In the genomic region with DNA sequence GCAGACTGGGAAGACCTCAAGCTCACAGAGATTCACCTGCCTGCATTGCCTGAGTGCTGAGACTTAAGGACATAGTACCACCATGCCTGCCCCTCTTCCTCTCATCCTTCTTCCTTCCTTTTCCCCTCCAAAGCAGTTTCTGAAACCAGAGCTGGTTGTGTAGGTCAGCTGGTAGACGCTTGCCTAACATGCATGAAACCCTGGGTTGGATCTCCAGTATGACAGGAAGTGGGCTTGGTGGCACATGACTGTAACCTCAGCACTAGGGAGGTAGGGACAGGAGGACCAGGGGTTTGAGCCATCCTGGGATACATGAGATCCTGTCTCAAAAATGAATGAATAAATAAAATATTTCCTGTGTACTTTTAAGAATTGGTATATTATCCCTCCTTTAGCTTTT, we compare ENCODE assay signal across 19 mouse cellular contexts. TPM values are rescaled to one million over a fixed set of nuclear protein-coding genes. Genes with fewer than 3 reads are reported as not detected.
DNase-seq lines count a peak whose midpoint lies in the region; ATAC-seq and TF ChIP-seq lines count a peak whose summit lies in the region.
"Had no signal": no experiment of that assay in that cellular context is flagged by ENCODE, and none has a peak within 500 bp of the region (broad histone marks: within the 10 kb centered on the region; RNA-seq: fewer than 3 reads in every experiment).

No protein-coding gene starts in this region.

- no peaks in the 10 kb centered on the region for H3K9me3 ChIP-seq in liver, embryonic 16.5 days (replicated peaks; ENCODE audit: control insufficient read depth, low read length)
- no peaks in the 10 kb centered on the region for H3K9me3 ChIP-seq in liver, postnatal 0 days (ENCODE audit: low read length)
- no peaks in the 10 kb centered on the region for H3K9me3 ChIP-seq in stomach, postnatal 0 days (ENCODE audit: control insufficient read depth, low read length)
- H3K9me3 ChIP-seq: embryonic facial prominence, embryonic 12.5 days; forebrain, embryonic 15.5 days; heart, embryonic 12.5 days; hindbrain, embryonic 10.5 days had no signal

- H3K36me3 ChIP-seq in liver, embryonic 16.5 days (ENCODE audit: control insufficient read depth, insufficient read depth), result no peaks in the 10 kb centered on the region
- H3K36me3 ChIP-seq in liver, postnatal 0 days (replicated peaks; ENCODE audit: insufficient read depth, low read length), result no peaks in the 10 kb centered on the region
- no peaks in the 10 kb centered on the region for H3K36me3 ChIP-seq in stomach, postnatal 0 days (ENCODE audit: control insufficient read depth, insufficient read depth, low read length)
- H3K36me3 ChIP-seq: embryonic facial prominence, embryonic 12.5 days; forebrain, embryonic 15.5 days; heart, embryonic 12.5 days; hindbrain, embryonic 10.5 days had no signal

- H3K4me3 ChIP-seq in liver, embryonic 16.5 days (ENCODE audit: low read depth, low read length), result no peak overlapping the region
- H3K4me3 ChIP-seq in bone marrow macrophage, adult 2 months (ENCODE audit: insufficient read depth, low read length), result no peak overlapping the region
- no peak overlapping the region for H3K4me3 ChIP-seq in liver, postnatal 0 days (ENCODE audit: low read depth, low read length)
- H3K4me3 ChIP-seq in stomach, postnatal 0 days (ENCODE audit: low read depth, low read length), result no peak overlapping the region
- H3K4me3 ChIP-seq: embryonic facial prominence, embryonic 12.5 days; forebrain, embryonic 15.5 days; heart, embryonic 12.5 days; hindbrain, embryonic 10.5 days had no signal

- TF ChIP-seq POLR2A in bone marrow macrophage, adult 2 months (IDR thresholded peaks at IDR 0.05; ENCODE audit: borderline replicate concordance, low read depth, low read length), result no peak

- no peaks in the 10 kb centered on the region for H3K27me3 ChIP-seq in liver, embryonic 16.5 days (ENCODE audit: control insufficient read depth, insufficient read depth, low read depth, low read length)
- H3K27me3 ChIP-seq in liver, postnatal 0 days (ENCODE audit: insufficient read depth, low read length), result no peaks in the 10 kb centered on the region
- no peaks in the 10 kb centered on the region for H3K27me3 ChIP-seq in stomach, postnatal 0 days (ENCODE audit: control insufficient read depth, insufficient read depth, low read length)
- H3K27me3 ChIP-seq: embryonic facial prominence, embryonic 12.5 days; forebrain, embryonic 15.5 days; heart, embryonic 12.5 days had no signal

- 15% methylated on average over 1 of the region's 1 CpGs for WGBS in liver, embryonic 16.5 days (ENCODE audit: insufficient replicate concordance)
- WGBS in liver, postnatal 0 days (ENCODE audit: insufficient replicate concordance), result 10% methylated on average over 1 of the region's 1 CpGs
- WGBS in stomach, postnatal 0 days, result 58% methylated on average over 1 of the region's 1 CpGs

- no peak for ATAC-seq in liver, embryonic 16.5 days (ENCODE audit: low read depth)
- no peak for ATAC-seq in liver, postnatal 0 days
- ATAC-seq in stomach, postnatal 0 days (ENCODE audit: low FRiP score, low TSS enrichment), result peak; percentile 1; the same call in 1 of the 2 replicates
- ATAC-seq: forebrain, embryonic 15.5 days had no signal

- no peak overlapping the region for H3K4me2 ChIP-seq in liver, embryonic 16.5 days (ENCODE audit: low read depth, low read length)
- no peak overlapping the region for H3K4me2 ChIP-seq in liver, postnatal 0 days (ENCODE audit: low read depth, low read length)
- H3K4me2 ChIP-seq in stomach, postnatal 0 days (replicated peaks; ENCODE audit: low read depth), result no peak overlapping the region
- H3K4me2 ChIP-seq: embryonic facial prominence, embryonic 12.5 days; forebrain, embryonic 15.5 days; heart, embryonic 12.5 days; hindbrain, embryonic 14.5 days had no signal

- H3K9ac ChIP-seq in liver, embryonic 16.5 days (ENCODE audit: low read depth, low read length), result no peak overlapping the region
- H3K9ac ChIP-seq in liver, postnatal 0 days (replicated peaks), result no peak overlapping the region
- no peak overlapping the region for H3K9ac ChIP-seq in stomach, postnatal 0 days (ENCODE audit: low read length)
- H3K9ac ChIP-seq: embryonic facial prominence, embryonic 12.5 days; forebrain, embryonic 15.5 days; heart, embryonic 12.5 days; hindbrain, embryonic 14.5 days had no signal

- no peak for DNase-seq in liver
- no peak for DNase-seq in liver, postnatal 0 days
- no peak for DNase-seq in stomach, postnatal 0 days (ENCODE audit: low spot score)
- no peak for DNase-seq in spleen, adult 18-20 months
- no peak for DNase-seq in gastrocnemius, postnatal 4 days (ENCODE audit: low spot score in 2 of 2)
- DNase-seq: adrenal gland, adult 2 months; adrenal gland, postnatal 25 days; cerebellum, adult 2 months; cerebellum, postnatal 14 days; gastrocnemius, postnatal 10 days had no signal

- no peak for TF ChIP-seq CTCF in bone marrow macrophage, adult 2 months (IDR thresholded peaks at IDR 0.05; ENCODE audit: low read depth, low read length)
- TF ChIP-seq CTCF in liver, postnatal 0 days (IDR thresholded peaks at IDR 0.05; ENCODE audit: low read depth), result no peak
- TF ChIP-seq CTCF in stomach, postnatal 0 days (IDR thresholded peaks at IDR 0.05; ENCODE audit: low read depth), result no peak

- H3K27ac ChIP-seq in liver, embryonic 16.5 days (ENCODE audit: low read length), result peak overlapping the region; percentile 5; the same call in 1 of the 2 replicates
- H3K27ac ChIP-seq in bone marrow macrophage, adult 2 months (ENCODE audit: insufficient read depth, low read depth, low read length), result peak overlapping the region; percentile 55
- peak overlapping the region; percentile 5 for H3K27ac ChIP-seq in liver, postnatal 0 days (ENCODE audit: low read depth)
- 0 out of 2 replicates have a peak overlapping the region, but pooled peaks have one; percentile 13 for H3K27ac ChIP-seq in stomach, postnatal 0 days (replicated peaks)
- H3K27ac ChIP-seq: embryonic facial prominence, embryonic 12.5 days; forebrain, embryonic 15.5 days; hindbrain, embryonic 10.5 days; hindbrain, embryonic 14.5 days had no signal

- no peak for TF ChIP-seq EP300 in liver, postnatal 0 days (IDR thresholded peaks at IDR 0.05; ENCODE audit: low read depth)
- no peak for TF ChIP-seq EP300 in stomach, postnatal 0 days (optimal IDR thresholded peaks at IDR 0.05)

- no peaks in the 10 kb centered on the region; the same call in 1 of the 2 replicates for H3K4me1 ChIP-seq in liver, embryonic 16.5 days (ENCODE audit: control insufficient read depth, low read depth, low read length)
- peaks cover 29% of the 10 kb centered on the region for H3K4me1 ChIP-seq in bone marrow macrophage, adult 2 months (ENCODE audit: control insufficient read depth, insufficient read depth, low read length)
- peaks cover 3% of the 10 kb centered on the region; the same call in 1 of the 2 replicates for H3K4me1 ChIP-seq in liver, postnatal 0 days (ENCODE audit: insufficient read depth)
- H3K4me1 ChIP-seq in stomach, postnatal 0 days (replicated peaks; ENCODE audit: control insufficient read depth, insufficient read depth), result no peaks in the 10 kb centered on the region
- H3K4me1 ChIP-seq: embryonic facial prominence, embryonic 12.5 days; heart, embryonic 12.5 days; hindbrain, embryonic 10.5 days had no signal

RNA-seq across cellular contexts. Expression of a gene that starts 32.3 kb away (rescaled TPM):
- polyA plus RNA-seq in liver, embryonic 16.5 days (2015; fragmentation: Nextera tagmentation; extraction: Ambion mirVana), result 12.2 and 14.2 TPM in 2 replicates
- polyA plus RNA-seq in bone marrow macrophage, adult 2 months (2012; ENCODE audit: insufficient read depth, insufficient read length, missing spikeins), result 45.3 and 49.3 TPM in 2 replicates
- polyA plus RNA-seq in liver, postnatal 0 days (2015; fragmentation: Nextera tagmentation; extraction: Ambion mirVana), result 14.8 and 15.0 TPM in 2 replicates
- polyA plus RNA-seq in stomach, postnatal 0 days (2015; fragmentation: Nextera tagmentation; extraction: Ambion mirVana), result 70.1 and 77.1 TPM in 2 replicates
- total RNA-seq in gastrocnemius, postnatal 4 days (2021), result 10 to 100 TPM; 63.5 to 68.6 TPM

RNA-seq across cellular contexts. Expression of a gene that starts 59.3 kb away (rescaled TPM):
- not detected in 2 replicates for polyA plus RNA-seq in liver, embryonic 16.5 days (2015; fragmentation: Nextera tagmentation; extraction: Ambion mirVana)
- polyA plus RNA-seq in bone marrow macrophage, adult 2 months (2012; ENCODE audit: insufficient read depth, insufficient read length, missing spikeins), result not detected in 2 replicates
- polyA plus RNA-seq in liver, postnatal 0 days (2015; fragmentation: Nextera tagmentation; extraction: Ambion mirVana), result not detected in 2 replicates
- polyA plus RNA-seq in stomach, postnatal 0 days (2015; fragmentation: Nextera tagmentation; extraction: Ambion mirVana), result 0.06 TPM in 1 of 2 replicates, not detected in the other
- under 1 TPM; 0.03 to 0.17 TPM for total RNA-seq in gastrocnemius, postnatal 4 days (2021)
- polyA plus RNA-seq: embryonic facial prominence, embryonic 12.5 days; forebrain, embryonic 11.5 days; forebrain, embryonic 15.5 days; heart, embryonic 12.5 days; heart, embryonic 16.5 days; hindbrain, embryonic 10.5 days had no signal

Comparison
In these comparisons a context has a peak if more than half of its experiments do, and no peak if none do; other contexts are left out.
1. H3K27ac ChIP-seq: peak in every context shown above with its lines; median percentile 55 in bone marrow macrophage, adult 2 months; 13 in stomach, postnatal 0 days; 5 in liver, embryonic 16.5 days; 5 in liver, postnatal 0 days.